Mouse (Mus musculus) hindbrain, embryonic 13.5 days (tissue): ENCODE results near the gene Actr1b. TPM values are rescaled to one million over a fixed set of nuclear protein-coding genes. Genes with fewer than 3 reads are reported as not detected.
A peak's percentile ranks its signal among the peaks of the same experiment; 100 is the strongest.

Source experiments
- ATAC-seq: fragments of 200-750 bp; cut with Nextera tagmentation; 2 replicates; pipeline ENCODE4 v1.8.0; 2017; ENCODE audit warnings: moderate TSS enrichment; ENCODE audit not compliant: low FRiP score
- H3K27ac ChIP-seq: fragments of 300-500 bp; sonication (generic); 2 replicates; pipeline ENCODE4 v1.5.1; 2015; ENCODE audit warnings: inconsistent platforms, mild to moderate bottlenecking, moderate library complexity
- H3K27me3 ChIP-seq: fragments of 300-500 bp; sonication (generic); 2 replicates; pipeline ENCODE4 v1.6.1; 2015; ENCODE audit warnings: mild to moderate bottlenecking, inconsistent platforms
- H3K36me3 ChIP-seq: fragments of 300-500 bp; sonication (generic); 2 replicates; pipeline ENCODE4 v1.6.1; 2015; ENCODE audit warnings: mild to moderate bottlenecking, inconsistent platforms
- H3K4me1 ChIP-seq: fragments of 300-500 bp; sonication (generic); replicated peaks from 2 replicates; pipeline ENCODE4 v1.6.1; 2015; ENCODE audit warnings: inconsistent platforms
- H3K4me2 ChIP-seq: fragments of 300-500 bp; sonication (generic); 2 replicates; pipeline ENCODE4 v1.6.1; 2015; ENCODE audit warnings: inconsistent platforms, mild to moderate bottlenecking, moderate library complexity
- H3K4me3 ChIP-seq: fragments of 300-500 bp; sonication (generic); 2 replicates; pipeline ENCODE4 v1.5.1; 2015; ENCODE audit warnings: mild to moderate bottlenecking, inconsistent platforms
- H3K9ac ChIP-seq: fragments of 300-500 bp; sonication (generic); 2 replicates; pipeline ENCODE4 v1.6.1; 2015; ENCODE audit warnings: mild to moderate bottlenecking, inconsistent platforms
- H3K9me3 ChIP-seq: fragments of 300-500 bp; sonication (generic); 2 replicates; pipeline ENCODE4 v1.6.1; 2016; ENCODE audit warnings: inconsistent platforms
- WGBS: fragments of 180-500 bp; shearing (Covaris S2); methylation state at CpG from one replicate; pipeline ENCODE4 v1.1.7; 2015; 5-methylcytosine and 5-hydroxymethylcytosine counted together
- polyA plus RNA-seq: library from polyadenylated mRNA; unstranded; fragments of >200 nt; fragmentation: Nextera tagmentation; extraction: Ambion mirVana; gene quantifications from 2 replicates; pipeline ENCODE4 v1.2.1, GENCODE M21; 2015

Gene Actr1b
- 101 and 107 TPM in 2 replicates for polyA plus RNA-seq

GRCm38 (mm10) chr1:36714311-36714710 lies at the start of gene Actr1b:
TSS of gene Actr1b (minus strand) at chr1:36714422.
- no peak within 1 kb of the TSS for H3K27ac ChIP-seq
- 77% methylated on average over 5 of the region's 5 CpGs for WGBS
- ATAC-seq = no peak

GRCm38 (mm10) chr1:36761568-36761967 lies 47.3 kb upstream of the Actr1b start, which contains the start of gene Zap70:
TSS of gene Zap70 (plus strand) at chr1:36761798.
- Histone ChIP-seq H3K4me1 (no peaks in the 10 kb centered on the region), H3K36me3 (no peaks in the 10 kb centered on the region), H3K9me3 (no peaks in the 10 kb centered on the region), H3K27me3 (no peaks in the 10 kb centered on the region), H3K9ac (no peak within 1 kb of the TSS), H3K4me2 (no peak within 1 kb of the TSS), H3K27ac (no peak within 1 kb of the TSS), H3K4me3 (no peak within 1 kb of the TSS)
- ATAC-seq = no peak
- 88% methylated on average over 11 of the region's 11 CpGs for WGBS

More at GRCm38 (mm10) chr1:36714311-36714710, at the start of gene Actr1b:
- Histone ChIP-seq H3K4me3 (no peak within 1 kb of the TSS), H3K4me1 (no peaks in the 10 kb centered on the region), H3K9ac (no peak within 1 kb of the TSS), H3K36me3 (no peaks in the 10 kb centered on the region), H3K27me3 (no peaks in the 10 kb centered on the region), H3K4me2 (no peak within 1 kb of the TSS), H3K9me3 (no peaks in the 10 kb centered on the region)

GRCm38 (mm10) chr1:36761061-36761460 lies 46.8 kb upstream of the Actr1b start:
- no peaks in the 10 kb centered on the region for H3K4me1 ChIP-seq
- H3K4me3 ChIP-seq = no peak overlapping the region
- H3K9me3 ChIP-seq = no peaks in the 10 kb centered on the region
- H3K36me3 ChIP-seq = no peaks in the 10 kb centered on the region
- ATAC-seq = no peak
- no peaks in the 10 kb centered on the region for H3K27me3 ChIP-seq
- H3K27ac ChIP-seq = no peak overlapping the region
- no peak overlapping the region for H3K4me2 ChIP-seq
- H3K9ac ChIP-seq = no peak overlapping the region
- WGBS = 89% methylated on average over 8 of the region's 8 CpGs

GRCm38 (mm10) chr1:36760401-36760800 lies 46.2 kb upstream of the Actr1b start:
- Histone ChIP-seq H3K4me3 (no peak overlapping the region), H3K27ac (no peak overlapping the region), H3K9ac (no peak overlapping the region), H3K9me3 (no peaks in the 10 kb centered on the region), H3K4me1 (no peaks in the 10 kb centered on the region), H3K4me2 (no peak overlapping the region), H3K27me3 (no peaks in the 10 kb centered on the region), H3K36me3 (no peaks in the 10 kb centered on the region)
- no peak for ATAC-seq
- WGBS = 84% methylated on average over 9 of the region's 9 CpGs

- no peaks in the 10 kb centered on the region for H3K4me1 ChIP-seq
- no peak overlapping the region for H3K9ac ChIP-seq
- H3K4me3 ChIP-seq = no peak overlapping the region
- ATAC-seq = no peak
- no peaks in the 10 kb centered on the region for H3K36me3 ChIP-seq
- H3K9me3 ChIP-seq = no peaks in the 10 kb centered on the region
- H3K4me2 ChIP-seq = no peak overlapping the region
- no peaks in the 10 kb centered on the region for H3K27me3 ChIP-seq
- H3K27ac ChIP-seq = no peak overlapping the region
- WGBS = 88% methylated on average over 18 of the region's 18 CpGs
These were observed 44.9 kb upstream of the Actr1b start for GRCm38 (mm10) chr1:36759076-36759475.

GRCm38 (mm10) chr1:36758553-36758952 lies 44.3 kb upstream of the Actr1b start:
- H3K4me1 ChIP-seq = no peaks in the 10 kb centered on the region
- 93% methylated on average over 9 of the region's 9 CpGs for WGBS
- no peak overlapping the region for H3K4me2 ChIP-seq
- no peaks in the 10 kb centered on the region for H3K27me3 ChIP-seq
- no peaks in the 10 kb centered on the region for H3K36me3 ChIP-seq
- no peak overlapping the region for H3K4me3 ChIP-seq
- H3K9me3 ChIP-seq = no peaks in the 10 kb centered on the region
- no peak for ATAC-seq
- no peak overlapping the region for H3K27ac ChIP-seq
- no peak overlapping the region for H3K9ac ChIP-seq

- no peak overlapping the region for H3K4me2 ChIP-seq
- no peak overlapping the region for H3K4me3 ChIP-seq
- no peaks in the 10 kb centered on the region for H3K36me3 ChIP-seq
- no peaks in the 10 kb centered on the region for H3K4me1 ChIP-seq
- no peak overlapping the region for H3K9ac ChIP-seq
- H3K9me3 ChIP-seq = no peaks in the 10 kb centered on the region
- ATAC-seq = no peak
- WGBS = 80% methylated on average over 6 of the region's 6 CpGs
- H3K27ac ChIP-seq = no peak overlapping the region
- H3K27me3 ChIP-seq = no peaks in the 10 kb centered on the region
These were observed 39.9 kb upstream of the Actr1b start for GRCm38 (mm10) chr1:36753932-36754675.

GRCm38 (mm10) chr1:36746452-36746851 lies 32.2 kb upstream of the Actr1b start:
- Histone ChIP-seq H3K36me3 (no peaks in the 10 kb centered on the region), H3K27ac (no peak overlapping the region), H3K9me3 (no peaks in the 10 kb centered on the region), H3K27me3 (0 out of 2 replicates have a peak, but pooled peaks cover 3% of the 10 kb centered on the region), H3K4me2 (no peak overlapping the region), H3K4me1 (peaks cover 14% of the 10 kb centered on the region), H3K4me3 (no peak overlapping the region), H3K9ac (no peak overlapping the region)
- ATAC-seq = no peak
- WGBS = 45% methylated on average over 15 of the region's 15 CpGs

GRCm38 (mm10) chr1:36745661-36746060 lies 31.4 kb upstream of the Actr1b start:
- Histone ChIP-seq H3K27ac (no peak overlapping the region), H3K27me3 (0 out of 2 replicates have a peak, but pooled peaks cover 5% of the 10 kb centered on the region), H3K4me3 (no peak overlapping the region), H3K9ac (no peak overlapping the region), H3K9me3 (no peaks in the 10 kb centered on the region), H3K4me2 (no peak overlapping the region), H3K4me1 (peaks cover 14% of the 10 kb centered on the region), H3K36me3 (no peaks in the 10 kb centered on the region)
- WGBS = 34% methylated on average over 4 of the region's 4 CpGs
- no peak for ATAC-seq

- Histone ChIP-seq H3K4me3 (peak overlapping the region; percentile 30), H3K4me1 (peaks cover 14% of the 10 kb centered on the region), H3K9ac (peak overlapping the region; percentile 24; the same call in 1 of the 2 replicates), H3K4me2 (peak overlapping the region; percentile 50), H3K27me3 (0 out of 2 replicates have a peak, but pooled peaks cover 6% of the 10 kb centered on the region), H3K27ac (0 out of 2 replicates have a peak overlapping the region, but pooled peaks have one; percentile 4), H3K9me3 (no peaks in the 10 kb centered on the region), H3K36me3 (no peaks in the 10 kb centered on the region)
- WGBS = 23% methylated on average over 17 of the region's 17 CpGs
- peak; percentile 86 for ATAC-seq
These were observed 30.2 kb upstream of the Actr1b start for GRCm38 (mm10) chr1:36744268-36744944.

GRCm38 (mm10) chr1:36743046-36743445 lies 28.8 kb upstream of the Actr1b start:
- no peak overlapping the region for H3K4me2 ChIP-seq
- no peaks in the 10 kb centered on the region for H3K9me3 ChIP-seq
- no peak for ATAC-seq
- no peaks in the 10 kb centered on the region for H3K36me3 ChIP-seq
- 81% methylated on average over 9 of the region's 9 CpGs for WGBS
- H3K4me3 ChIP-seq = no peak overlapping the region
- H3K9ac ChIP-seq = no peak overlapping the region
- H3K4me1 ChIP-seq = peaks cover 14% of the 10 kb centered on the region
- no peak overlapping the region for H3K27ac ChIP-seq
- 0 out of 2 replicates have a peak, but pooled peaks cover 6% of the 10 kb centered on the region for H3K27me3 ChIP-seq

- no peaks in the 10 kb centered on the region for H3K36me3 ChIP-seq
- no peaks in the 10 kb centered on the region for H3K9me3 ChIP-seq
- no peak overlapping the region for H3K9ac ChIP-seq
- no peak overlapping the region for H3K4me3 ChIP-seq
- no peak overlapping the region for H3K4me2 ChIP-seq
- H3K27me3 ChIP-seq = 0 out of 2 replicates have a peak, but pooled peaks cover 6% of the 10 kb centered on the region
- ATAC-seq = no peak
- H3K27ac ChIP-seq = no peak overlapping the region
- WGBS = 67% methylated on average over 5 of the region's 5 CpGs
- peaks cover 6% of the 10 kb centered on the region for H3K4me1 ChIP-seq
These were observed 25.0 kb upstream of the Actr1b start for GRCm38 (mm10) chr1:36739231-36739630.
